Mouse (Mus musculus): ENCODE measurements around the gene Lmf1. TPM values are rescaled to one million over a fixed set of nuclear protein-coding genes. Genes with fewer than 3 reads are reported as not detected.

The Lmf1 gene
- 32.7 and 35.4 TPM in 2 replicates for polyA plus RNA-seq (2015; fragmentation: Nextera tagmentation; extraction: Ambion mirVana)

GRCm38 (mm10) chr17:25578920-25579319 is at the start of gene Lmf1:
Lmf1 (plus strand) TSS chr17:25579085.
- under 1% methylated on average over 31 of the region's 31 CpGs for WGBS
- peak within 1 kb of the TSS; percentile 88 for H3K4me2 ChIP-seq (replicated peaks; ENCODE audit: low read depth, low read length)
- no peaks in the 10 kb centered on the region for H3K27me3 ChIP-seq (ENCODE audit: insufficient read depth, low read length)
- peaks cover 11% of the 10 kb centered on the region for H3K4me1 ChIP-seq (ENCODE audit: insufficient read depth, low read length)
- H3K9me3 ChIP-seq (ENCODE audit: low read length) = no peaks in the 10 kb centered on the region
- peak within 1 kb of the TSS; percentile 45 for H3K27ac ChIP-seq (ENCODE audit: low read length)
- peak within 1 kb of the TSS; percentile 74 for H3K4me3 ChIP-seq (ENCODE audit: low read length)
- peak; percentile 97 for ATAC-seq (ENCODE audit: low FRiP score, low TSS enrichment)
- no peaks in the 10 kb centered on the region for H3K36me3 ChIP-seq (ENCODE audit: insufficient read depth, low read length)
- peak within 1 kb of the TSS; percentile 73 for H3K9ac ChIP-seq (replicated peaks; ENCODE audit: low read length)

- Histone ChIP-seq H3K9ac (replicated peaks; ENCODE audit: low read length) (no peak overlapping the region), H3K4me1 (ENCODE audit: insufficient read depth, low read length) (no peaks in the 10 kb centered on the region), H3K27me3 (ENCODE audit: insufficient read depth, low read length) (no peaks in the 10 kb centered on the region), H3K36me3 (ENCODE audit: insufficient read depth, low read length) (no peaks in the 10 kb centered on the region), H3K27ac (ENCODE audit: low read length) (no peak overlapping the region), H3K4me2 (replicated peaks; ENCODE audit: low read depth, low read length) (no peak overlapping the region), H3K4me3 (ENCODE audit: low read length) (no peak overlapping the region), H3K9me3 (ENCODE audit: low read length) (no peaks in the 10 kb centered on the region)
- 72% methylated on average over 8 of the region's 8 CpGs for WGBS
- ATAC-seq (ENCODE audit: low FRiP score, low TSS enrichment) = no peak
These were observed 48.4 kb upstream of the Lmf1 start for GRCm38 (mm10) chr17:25530357-25531022.

GRCm38 (mm10) chr17:25538945-25539875 is 39.7 kb upstream of the Lmf1 start:
- peak overlapping the region; percentile 6; the same call in 1 of the 2 replicates for H3K4me3 ChIP-seq (ENCODE audit: low read length)
- H3K9me3 ChIP-seq (ENCODE audit: low read length) = no peaks in the 10 kb centered on the region
- no peak overlapping the region for H3K27ac ChIP-seq (ENCODE audit: low read length)
- 0 out of 2 replicates have a peak overlapping the region, but pooled peaks have one; percentile 9 for H3K9ac ChIP-seq (replicated peaks; ENCODE audit: low read length)
- peaks cover 17% of the 10 kb centered on the region for H3K4me1 ChIP-seq (ENCODE audit: insufficient read depth, low read length)
- peak overlapping the region; percentile 38 for H3K4me2 ChIP-seq (replicated peaks; ENCODE audit: low read depth, low read length)
- ATAC-seq (ENCODE audit: low FRiP score, low TSS enrichment) = peak; percentile 74; the same call in 1 of the 2 replicates
- no peaks in the 10 kb centered on the region for H3K36me3 ChIP-seq (ENCODE audit: insufficient read depth, low read length)
- WGBS = 15% methylated on average over 27 of the region's 27 CpGs
- H3K27me3 ChIP-seq (ENCODE audit: insufficient read depth, low read length) = no peaks in the 10 kb centered on the region

GRCm38 (mm10) chr17:25540731-25541130 is 38.2 kb upstream of the Lmf1 start:
- 73% methylated on average over 5 of the region's 5 CpGs for WGBS
- Histone ChIP-seq H3K4me1 (ENCODE audit: insufficient read depth, low read length) (peaks cover 17% of the 10 kb centered on the region), H3K27me3 (ENCODE audit: insufficient read depth, low read length) (no peaks in the 10 kb centered on the region), H3K4me3 (ENCODE audit: low read length) (no peak overlapping the region), H3K4me2 (replicated peaks; ENCODE audit: low read depth, low read length) (no peak overlapping the region), H3K36me3 (ENCODE audit: insufficient read depth, low read length) (no peaks in the 10 kb centered on the region), H3K9ac (replicated peaks; ENCODE audit: low read length) (no peak overlapping the region), H3K9me3 (ENCODE audit: low read length) (no peaks in the 10 kb centered on the region), H3K27ac (ENCODE audit: low read length) (no peak overlapping the region)
- no peak for ATAC-seq (ENCODE audit: low FRiP score, low TSS enrichment)

GRCm38 (mm10) chr17:25541768-25542167 is 37.1 kb upstream of the Lmf1 start:
- no peak for ATAC-seq (ENCODE audit: low FRiP score, low TSS enrichment)
- H3K4me1 ChIP-seq (ENCODE audit: insufficient read depth, low read length) = peaks cover 17% of the 10 kb centered on the region
- H3K27me3 ChIP-seq (ENCODE audit: insufficient read depth, low read length) = no peaks in the 10 kb centered on the region
- H3K4me2 ChIP-seq (replicated peaks; ENCODE audit: low read depth, low read length) = no peak overlapping the region
- WGBS = 88% methylated on average over 4 of the region's 4 CpGs
- H3K36me3 ChIP-seq (ENCODE audit: insufficient read depth, low read length) = no peaks in the 10 kb centered on the region
- no peak overlapping the region for H3K27ac ChIP-seq (ENCODE audit: low read length)
- H3K9me3 ChIP-seq (ENCODE audit: low read length) = no peaks in the 10 kb centered on the region
- no peak overlapping the region for H3K9ac ChIP-seq (replicated peaks; ENCODE audit: low read length)
- no peak overlapping the region for H3K4me3 ChIP-seq (ENCODE audit: low read length)

- Histone ChIP-seq H3K4me3 (ENCODE audit: low read length) (no peak overlapping the region), H3K9ac (replicated peaks; ENCODE audit: low read length) (no peak overlapping the region), H3K9me3 (ENCODE audit: low read length) (no peaks in the 10 kb centered on the region), H3K4me1 (ENCODE audit: insufficient read depth, low read length) (no peaks in the 10 kb centered on the region), H3K36me3 (ENCODE audit: insufficient read depth, low read length) (no peaks in the 10 kb centered on the region), H3K27me3 (ENCODE audit: insufficient read depth, low read length) (no peaks in the 10 kb centered on the region), H3K27ac (ENCODE audit: low read length) (no peak overlapping the region), H3K4me2 (replicated peaks; ENCODE audit: low read depth, low read length) (no peak overlapping the region)
- ATAC-seq (ENCODE audit: low FRiP score, low TSS enrichment) = no peak
- WGBS = 25% methylated on average over 3 of the region's 3 CpGs
These were observed 31.9 kb upstream of the Lmf1 start for GRCm38 (mm10) chr17:25547026-25547425.

- Histone ChIP-seq H3K9ac (replicated peaks; ENCODE audit: low read length) (no peak overlapping the region), H3K9me3 (ENCODE audit: low read length) (no peaks in the 10 kb centered on the region), H3K4me1 (ENCODE audit: insufficient read depth, low read length) (no peaks in the 10 kb centered on the region), H3K4me2 (replicated peaks; ENCODE audit: low read depth, low read length) (no peak overlapping the region), H3K4me3 (ENCODE audit: low read length) (no peak overlapping the region), H3K27ac (ENCODE audit: low read length) (no peak overlapping the region), H3K36me3 (ENCODE audit: insufficient read depth, low read length) (no peaks in the 10 kb centered on the region), H3K27me3 (ENCODE audit: insufficient read depth, low read length) (no peaks in the 10 kb centered on the region)
- no peak for ATAC-seq (ENCODE audit: low FRiP score, low TSS enrichment)
- 81% methylated on average over 5 of the region's 5 CpGs for WGBS
These were observed 28.9 kb upstream of the Lmf1 start for GRCm38 (mm10) chr17:25550020-25550419.

GRCm38 (mm10) chr17:25551313-25551712 is 27.6 kb upstream of the Lmf1 start:
- H3K9me3 ChIP-seq (ENCODE audit: low read length) = no peaks in the 10 kb centered on the region
- no peak overlapping the region for H3K4me2 ChIP-seq (replicated peaks; ENCODE audit: low read depth, low read length)
- ATAC-seq (ENCODE audit: low FRiP score, low TSS enrichment) = no peak
- H3K4me1 ChIP-seq (ENCODE audit: insufficient read depth, low read length) = peaks cover 6% of the 10 kb centered on the region
- H3K27ac ChIP-seq (ENCODE audit: low read length) = no peak overlapping the region
- H3K27me3 ChIP-seq (ENCODE audit: insufficient read depth, low read length) = no peaks in the 10 kb centered on the region
- no peak overlapping the region for H3K9ac ChIP-seq (replicated peaks; ENCODE audit: low read length)
- H3K4me3 ChIP-seq (ENCODE audit: low read length) = no peak overlapping the region
- 80% methylated on average over 11 of the region's 11 CpGs for WGBS
- H3K36me3 ChIP-seq (ENCODE audit: insufficient read depth, low read length) = no peaks in the 10 kb centered on the region

GRCm38 (mm10) chr17:25555159-25555558 is 23.7 kb upstream of the Lmf1 start:
- 56% methylated on average over 3 of the region's 3 CpGs for WGBS
- H3K27ac ChIP-seq (ENCODE audit: low read length) = no peak overlapping the region
- no peaks in the 10 kb centered on the region for H3K9me3 ChIP-seq (ENCODE audit: low read length)
- no peak for ATAC-seq (ENCODE audit: low FRiP score, low TSS enrichment)
- no peaks in the 10 kb centered on the region for H3K36me3 ChIP-seq (ENCODE audit: insufficient read depth, low read length)
- H3K9ac ChIP-seq (replicated peaks; ENCODE audit: low read length) = no peak overlapping the region
- 0 out of 2 replicates have a peak, but pooled peaks cover 6% of the 10 kb centered on the region for H3K27me3 ChIP-seq (ENCODE audit: insufficient read depth, low read length)
- H3K4me2 ChIP-seq (replicated peaks; ENCODE audit: low read depth, low read length) = no peak overlapping the region
- no peak overlapping the region for H3K4me3 ChIP-seq (ENCODE audit: low read length)
- peaks cover 17% of the 10 kb centered on the region for H3K4me1 ChIP-seq (ENCODE audit: insufficient read depth, low read length)

Measured in kidney, embryonic 16.5 days (tissue).